Mouse (Mus musculus) embryo, embryonic 10 days (tissue): ENCODE results near the gene Banp.
A peak's percentile ranks its signal among the peaks of the same experiment; 100 is the strongest.

Experiments
- DNase-seq: peaks from one replicate; pipeline ENCODE4 v3.0.0-alpha.2; 2015; ENCODE audit warnings: low spot score

Banp gene

GRCm38 (mm10) chr8:121950749-121951655, 1.5 kb downstream of the Banp start:
- peak; percentile 62 for DNase-seq

- no peak for DNase-seq
Measured at GRCm38 (mm10) chr8:121951656-121952009, 2.1 kb downstream of the Banp start.

- no peak for DNase-seq
Measured at GRCm38 (mm10) chr8:121952122-121952521, 2.6 kb downstream of the Banp start.

- no peak for DNase-seq
Measured at GRCm38 (mm10) chr8:121952800-121953199, 3.2 kb downstream of the Banp start.

GRCm38 (mm10) chr8:121953821-121954545, 4.4 kb downstream of the Banp start:
- no peak for DNase-seq

GRCm38 (mm10) chr8:121954981-121955555, 5.5 kb downstream of the Banp start:
- no peak for DNase-seq

GRCm38 (mm10) chr8:121955825-121956500, 6.4 kb downstream of the Banp start:
- no peak for DNase-seq

GRCm38 (mm10) chr8:121958395-121958794, 8.8 kb downstream of the Banp start:
- no peak for DNase-seq

- no peak for DNase-seq
Measured at GRCm38 (mm10) chr8:121962892-121963291, 13.3 kb downstream of the Banp start.

GRCm38 (mm10) chr8:121964716-121965512, 15.4 kb downstream of the Banp start:
- peak; percentile 60 for DNase-seq

- DNase-seq: no peak
Measured at GRCm38 (mm10) chr8:121966110-121966509, 16.6 kb downstream of the Banp start.

- no peak for DNase-seq
Measured at GRCm38 (mm10) chr8:121966714-121967448, 17.3 kb downstream of the Banp start.

- DNase-seq: no peak
Measured at GRCm38 (mm10) chr8:121967977-121968376, 18.4 kb downstream of the Banp start.

- DNase-seq: no peak
Measured at GRCm38 (mm10) chr8:121968542-121968941, 19.0 kb downstream of the Banp start.

GRCm38 (mm10) chr8:121970225-121970624, 20.7 kb downstream of the Banp start:
- DNase-seq: no peak

- no peak for DNase-seq
Measured at GRCm38 (mm10) chr8:121971488-121972058, 22.0 kb downstream of the Banp start.

GRCm38 (mm10) chr8:121973906-121974305, 24.4 kb downstream of the Banp start:
- no peak for DNase-seq

- peak; percentile 79 for DNase-seq
Measured at GRCm38 (mm10) chr8:121977819-121978590, 28.5 kb downstream of the Banp start.

GRCm38 (mm10) chr8:121978670-121979069, 29.1 kb downstream of the Banp start:
- no peak for DNase-seq
